Mouse (Mus musculus) left cerebral cortex, adult 8-10 months (tissue): ENCODE measurements at regions not wholly inside any gene's neighbourhood (a gene's known extent, or its start where the extent isn't known, plus 50 kb on each side); places are given as distances from the start of the nearest gene placed in this dataset.
A peak's percentile ranks its signal among the peaks of the same experiment; 100 is the strongest.

Experiments used
- DNase-seq, 2 experiments: peaks; one replicate each; pipeline ENCODE4 v3.0.0; 2022; ENCODE audit warnings: low spot score in 2 of 2

- no peak for DNase-seq
These were observed 96.1 kb upstream of the Egr2 start for GRCm38 (mm10) chr10:67439042-67439635.

DNA sequence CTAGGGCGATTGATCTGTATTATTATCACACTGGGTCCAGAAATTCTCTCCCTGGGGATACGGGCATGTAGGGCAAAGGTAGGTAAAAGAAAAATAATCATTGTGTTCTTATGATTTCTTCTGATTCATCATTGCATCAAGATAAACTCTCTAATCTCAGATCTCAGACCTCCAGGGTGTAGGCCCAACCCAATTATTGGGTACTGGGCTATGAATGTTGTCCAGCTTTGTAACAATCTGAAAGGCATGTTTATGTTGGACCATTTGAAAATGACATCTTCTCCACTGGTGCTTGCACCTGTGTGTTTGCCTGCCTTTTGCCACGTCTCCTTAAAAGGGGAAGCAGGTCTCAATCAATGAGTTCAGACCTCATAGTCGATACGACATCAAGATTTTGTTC is 95.4 kb upstream of the Egr2 start:
- no peak for DNase-seq

- DNase-seq = no peak
These were observed 94.0 kb upstream of the Egr2 start for GRCm38 (mm10) chr10:67441243-67441642.

DNA sequence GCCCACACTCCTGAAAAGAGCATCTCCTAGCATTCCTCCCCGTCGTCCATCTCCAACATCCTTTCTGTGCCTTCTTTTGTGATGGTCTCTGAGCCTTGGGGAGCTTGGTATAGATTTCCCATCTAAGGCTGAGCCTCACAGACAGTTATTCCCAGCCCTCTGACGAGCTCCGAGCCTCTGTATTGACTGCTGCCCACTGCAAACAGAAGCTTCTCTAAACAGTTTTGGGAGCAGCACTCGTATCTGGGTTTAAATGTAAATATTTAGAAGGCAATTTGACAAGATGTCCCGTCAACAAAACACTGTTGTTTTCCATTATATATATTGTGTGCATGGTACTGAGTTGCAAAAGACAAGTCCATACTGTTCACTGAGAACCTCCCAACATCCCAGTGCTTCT is 86.4 kb upstream of the Egr2 start:
- no peak for DNase-seq

DNA sequence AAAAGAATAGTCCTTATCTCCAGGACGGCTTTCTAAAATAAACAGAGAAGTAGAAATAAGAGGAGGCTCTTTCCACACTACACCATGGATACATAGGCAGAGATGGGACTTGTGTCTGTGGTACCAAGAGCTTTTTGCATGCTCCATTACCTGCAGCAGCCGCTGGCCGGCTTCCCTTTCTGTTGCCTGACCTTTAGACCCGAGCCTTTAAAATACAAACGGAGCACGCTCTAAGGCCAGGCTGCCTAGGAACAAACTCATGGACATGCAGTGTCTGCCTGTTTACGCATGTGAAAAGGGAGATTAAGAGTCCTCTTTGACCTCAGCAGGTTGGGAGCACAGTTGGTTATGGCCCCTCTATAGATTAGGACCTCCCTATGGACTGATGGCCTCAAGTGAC is 81.1 kb upstream of the Egr2 start:
- DNase-seq = no peak

DNA sequence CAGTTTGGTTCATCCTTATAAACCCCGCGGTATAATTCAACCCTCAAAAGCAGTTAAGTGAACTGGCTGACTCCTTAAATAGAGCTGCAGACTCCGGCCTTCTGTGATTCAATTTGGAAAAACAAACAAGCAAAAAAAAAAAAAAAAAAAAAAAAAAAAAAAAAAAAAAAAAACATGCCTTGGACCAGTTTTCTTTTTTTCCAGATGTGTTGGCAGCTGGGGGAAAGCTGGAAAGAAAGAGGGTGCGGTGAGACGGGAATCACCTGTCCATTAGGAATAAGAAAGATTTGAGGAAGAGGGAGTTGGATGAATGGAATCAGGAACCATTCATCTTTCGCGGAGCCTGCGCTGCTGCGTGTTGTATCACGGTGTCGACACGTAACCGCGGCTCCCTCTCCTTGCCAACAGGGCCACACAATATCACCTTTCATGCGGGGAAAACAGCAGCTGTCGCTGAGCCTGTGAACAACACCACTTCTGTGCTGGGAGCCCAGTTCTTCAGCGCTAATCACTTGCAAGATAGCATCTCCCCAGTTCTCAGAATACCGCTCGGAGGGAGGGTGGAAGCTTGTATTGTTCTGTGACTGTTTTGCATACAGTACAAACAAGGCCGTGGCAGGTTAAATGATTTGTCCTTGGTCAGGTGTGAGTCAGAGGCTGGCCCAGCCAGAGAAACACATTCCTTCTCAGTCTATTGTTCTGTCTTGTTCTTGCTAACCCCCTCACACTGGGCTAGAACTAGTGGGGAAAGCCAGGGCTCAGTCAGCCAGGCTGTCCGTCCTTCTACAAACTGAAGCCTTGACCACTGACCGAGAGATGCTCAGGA is 76.6 kb upstream of the Egr2 start:
- no peak for DNase-seq

DNA sequence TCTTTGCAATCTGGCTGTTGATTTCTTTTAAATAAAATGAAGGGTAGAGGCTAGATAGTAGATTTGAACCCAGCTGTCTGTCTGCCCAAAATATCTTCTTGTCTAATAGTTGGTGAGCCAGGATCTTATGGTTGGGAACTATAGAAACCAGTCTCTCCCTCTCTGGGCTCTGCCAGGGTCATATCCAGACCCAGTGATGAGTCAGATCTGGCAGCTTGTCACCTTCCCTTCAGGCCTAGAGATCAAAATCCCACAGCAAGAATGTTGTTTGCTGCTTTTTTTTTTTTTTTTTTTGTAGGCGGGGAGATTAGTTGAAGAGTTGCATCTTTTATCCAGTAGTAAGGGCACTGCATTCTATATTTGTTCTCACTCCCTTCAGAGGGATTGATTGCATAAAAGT is 74.0 kb upstream of the Egr2 start:
- no peak for DNase-seq

GRCm38 (mm10) chr10:67461862-67462261 is 73.4 kb upstream of the Egr2 start:
- DNase-seq = no peak

DNA sequence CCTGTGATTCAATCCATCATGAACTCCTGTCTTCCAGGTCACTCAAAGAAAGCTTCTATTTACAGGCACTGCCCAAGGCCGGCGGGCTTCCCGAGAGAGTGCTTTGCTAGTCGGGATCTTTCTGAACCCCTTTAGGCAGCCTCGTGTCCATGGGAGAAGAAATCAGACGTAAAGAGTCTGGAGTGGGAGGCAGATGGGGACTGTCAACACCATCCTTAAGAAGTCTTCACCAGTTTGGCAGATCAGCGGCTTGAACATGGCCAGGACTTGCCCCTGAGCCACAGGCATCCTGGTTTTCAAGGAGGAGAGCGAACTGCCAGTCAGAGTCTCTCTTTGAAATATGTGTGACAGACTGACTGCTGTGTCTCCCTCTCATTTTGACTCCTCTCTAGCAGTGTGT is 66.6 kb upstream of the Egr2 start:
- DNase-seq = no peak

DNA sequence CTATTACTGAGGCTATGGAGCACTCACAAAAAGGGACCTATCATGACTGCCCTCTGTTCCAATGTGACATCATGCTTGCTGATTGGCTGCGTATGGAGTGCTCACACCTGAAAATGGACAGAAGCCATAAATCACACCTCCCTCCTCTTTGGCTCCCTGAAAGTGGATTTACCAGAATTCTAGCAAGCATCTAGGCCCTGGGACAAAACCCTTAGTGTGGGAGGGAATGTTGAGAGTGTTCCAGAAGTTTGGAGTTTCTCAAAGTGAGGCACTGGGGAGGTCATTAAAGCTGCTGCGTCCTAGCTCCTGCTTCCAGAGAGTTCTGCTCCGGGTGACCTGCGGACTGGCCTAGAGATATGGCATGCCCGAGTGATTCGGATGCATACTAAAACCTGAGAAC is 62.3 kb upstream of the Egr2 start:
- no peak for DNase-seq

- DNase-seq = no peak
These were observed 60.9 kb upstream of the Egr2 start for GRCm38 (mm10) chr10:67474336-67474735.

- DNase-seq = peak; percentile 43 to 71
These were observed 53.0 kb upstream of the Egr2 start for GRCm38 (mm10) chr10:67482268-67482667.

- DNase-seq = peak in 1 of 2 experiments; percentile 15
These were observed 51.9 kb upstream of the Egr2 start for GRCm38 (mm10) chr10:67483371-67483770.

GRCm38 (mm10) chr10:67484091-67484745 is 51.1 kb upstream of the Egr2 start:
- no peak for DNase-seq
